Mouse (Mus musculus): ENCODE measurements around the gene Myh9.

Gene Myh9

DNA sequence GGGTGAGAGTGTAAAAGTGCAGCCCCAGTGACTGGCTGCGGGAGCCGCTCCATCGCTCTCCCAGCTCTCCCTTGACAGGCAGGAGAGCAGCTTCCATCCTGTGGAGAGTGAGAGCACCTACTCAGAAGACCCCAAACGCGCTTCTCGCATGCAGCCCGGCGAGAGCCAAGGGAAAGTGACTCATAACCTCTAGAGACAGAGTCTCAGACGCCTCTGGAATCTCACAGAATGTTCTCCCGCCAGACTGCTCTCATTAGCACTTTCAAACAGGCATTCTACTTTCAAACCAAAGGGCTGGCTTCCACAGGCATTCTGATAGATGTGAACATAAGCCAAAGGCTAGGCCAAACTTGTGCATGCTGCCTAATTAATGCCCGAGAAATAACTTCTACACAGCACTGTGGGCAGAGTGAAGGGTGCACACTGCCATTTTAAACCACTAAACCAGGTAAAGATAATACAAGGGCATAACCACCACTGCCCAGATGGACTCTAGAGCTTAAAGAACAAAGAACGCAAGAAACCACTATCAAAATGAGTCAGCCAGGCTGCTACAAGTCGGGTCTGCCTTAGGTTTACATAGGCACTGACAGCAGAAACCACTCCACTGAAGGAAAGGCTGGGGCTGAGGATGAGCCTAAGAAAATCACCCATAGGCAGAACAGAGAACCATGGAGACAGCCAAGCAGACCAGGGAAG lies 35.3 kb downstream of the Myh9 start:
- DNase-seq (ENCODE audit: low read depth, low spot score), result no peak

DNA sequence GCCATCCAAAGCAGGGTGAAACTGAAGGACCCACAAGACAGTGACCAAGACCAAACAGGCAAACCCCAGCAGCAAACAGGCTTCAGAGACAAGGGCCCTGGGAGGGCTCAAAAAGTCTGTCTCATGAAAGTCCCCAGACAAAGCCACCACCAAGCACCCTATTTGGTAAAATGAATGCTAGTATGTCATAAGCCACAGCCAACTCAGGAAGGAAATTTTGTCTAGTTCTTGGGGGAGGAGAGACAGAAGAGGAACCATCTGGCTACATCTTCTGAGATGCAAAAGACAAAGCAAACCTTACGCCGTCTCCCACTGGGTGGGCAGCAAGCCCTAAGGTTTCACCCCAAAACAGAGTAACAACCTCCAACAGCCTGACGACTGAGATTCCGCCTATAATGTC lies 36.3 kb downstream of the Myh9 start:
- no peak for DNase-seq (ENCODE audit: low read depth, low spot score)

DNA sequence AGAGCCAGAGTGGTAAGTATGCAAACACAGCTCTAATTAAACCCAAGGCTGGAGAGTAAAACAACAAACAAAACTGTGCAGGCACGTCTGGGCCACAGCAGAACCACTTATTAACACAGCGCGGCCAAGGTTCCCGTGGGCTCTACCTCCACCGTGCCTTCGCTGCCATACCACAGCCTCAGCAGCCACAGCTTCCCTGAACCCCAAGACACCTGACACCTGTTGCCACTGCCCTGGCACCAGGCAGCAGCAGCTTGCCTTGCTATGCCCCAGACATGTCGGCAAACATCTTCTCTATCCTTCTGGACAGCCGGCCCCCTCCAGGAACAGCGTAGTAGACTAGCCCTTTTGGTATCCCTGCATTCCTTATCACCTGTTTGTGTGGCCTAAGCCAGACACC lies 37.0 kb downstream of the Myh9 start:
- DNase-seq (ENCODE audit: low read depth, low spot score), result no peak

DNA sequence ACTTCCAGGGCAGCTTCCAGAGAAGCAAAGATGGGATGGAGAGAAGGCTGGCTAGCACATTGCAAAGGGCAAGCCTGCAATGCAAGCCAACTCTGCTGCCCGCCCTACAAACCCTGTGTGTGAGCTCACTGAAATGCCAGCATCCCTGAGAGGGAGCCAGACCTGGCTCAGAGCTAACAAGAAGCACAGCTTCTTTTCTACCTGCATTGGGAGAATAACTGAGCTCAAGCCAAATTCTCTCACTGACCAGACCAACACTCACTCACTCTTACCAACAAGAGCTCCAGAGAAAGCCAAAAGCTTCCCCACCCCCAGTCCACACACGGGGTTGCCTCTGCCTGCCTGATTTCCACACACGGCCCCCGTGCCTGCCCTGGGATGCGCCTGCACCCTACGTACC lies 37.5 kb downstream of the Myh9 start:
- no peak for DNase-seq (ENCODE audit: low read depth, low spot score)

DNA sequence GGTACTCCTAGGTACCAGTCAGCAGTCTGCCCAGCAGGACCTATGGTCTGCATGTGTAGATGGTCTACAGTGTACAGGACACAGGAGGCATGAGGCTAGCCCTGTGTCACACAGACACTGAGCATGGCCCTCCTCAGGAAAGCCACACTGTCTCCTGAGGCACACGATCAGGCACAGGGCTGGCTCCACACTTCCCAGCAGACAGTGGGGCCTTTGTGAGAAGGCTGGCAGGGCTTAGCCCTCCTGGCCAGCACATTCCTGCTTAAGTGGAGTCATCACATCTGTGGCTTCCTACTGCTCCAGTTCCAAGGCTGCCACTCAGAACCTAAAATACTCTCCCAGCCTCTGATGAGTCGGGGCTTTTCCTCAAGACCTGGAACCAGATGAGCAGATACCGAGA lies 38.2 kb downstream of the Myh9 start:
- no peak for DNase-seq (ENCODE audit: low read depth, low spot score)

DNA sequence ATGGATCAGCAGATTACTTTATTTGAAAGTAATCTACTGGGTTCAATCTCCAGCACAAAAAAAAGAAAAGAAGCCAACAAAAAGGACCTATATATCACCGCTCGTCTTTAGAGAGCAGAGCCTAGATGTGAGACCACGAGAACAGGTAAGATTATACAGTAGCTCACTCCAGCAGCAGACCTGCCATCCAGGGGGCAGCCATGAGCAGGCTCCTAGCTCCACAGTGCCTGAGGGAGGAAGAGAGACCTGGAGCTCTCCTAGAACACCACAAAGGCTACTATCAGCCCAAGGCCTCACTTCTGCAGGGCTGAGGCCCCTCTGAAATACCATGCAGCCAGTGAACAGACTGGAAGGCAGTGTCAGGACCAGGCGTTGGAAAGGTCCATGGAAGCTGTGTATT lies 39.0 kb downstream of the Myh9 start:
- DNase-seq (ENCODE audit: low read depth, low spot score), result no peak

DNA sequence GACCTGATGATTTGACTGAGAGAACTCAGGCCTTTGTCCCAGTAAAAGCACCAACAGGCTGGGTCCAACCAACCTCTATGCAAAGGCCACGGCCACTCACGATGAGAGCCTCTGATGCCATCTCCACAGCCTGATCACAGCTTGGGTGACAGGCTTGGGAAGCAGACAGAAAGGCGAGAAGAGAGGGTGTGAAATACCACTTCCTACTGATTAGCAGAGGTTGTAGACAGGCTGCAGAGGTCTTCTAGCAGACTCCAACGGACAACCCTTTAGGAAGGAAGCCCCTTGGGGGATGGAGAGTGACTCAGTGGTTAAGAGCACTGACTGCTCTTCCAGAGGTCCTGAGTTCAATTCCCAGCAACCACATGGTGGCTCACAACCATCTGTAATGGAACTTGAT lies 40.8 kb downstream of the Myh9 start:
- no peak for DNase-seq (ENCODE audit: low read depth, low spot score)

DNA sequence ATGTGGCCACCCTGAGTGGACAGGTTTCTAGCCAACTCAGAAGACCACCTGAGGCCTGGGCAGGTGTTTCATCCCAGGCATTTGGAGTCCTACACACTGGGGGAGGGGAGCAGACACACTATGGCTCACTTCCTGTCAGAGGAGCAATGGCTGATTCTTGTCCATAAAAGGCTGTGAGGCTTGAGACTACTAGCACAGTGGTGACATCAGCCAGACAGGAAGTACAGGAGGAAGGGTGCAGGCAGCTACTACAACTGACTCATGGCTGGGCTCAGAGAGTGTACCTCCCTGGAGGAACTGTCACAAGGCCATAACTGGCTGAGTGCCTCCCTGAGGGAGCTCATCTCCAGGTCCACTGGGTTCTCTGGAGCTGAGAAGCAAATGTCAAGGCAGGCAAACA lies 41.5 kb downstream of the Myh9 start:
- no peak for DNase-seq (ENCODE audit: low read depth, low spot score)

DNA sequence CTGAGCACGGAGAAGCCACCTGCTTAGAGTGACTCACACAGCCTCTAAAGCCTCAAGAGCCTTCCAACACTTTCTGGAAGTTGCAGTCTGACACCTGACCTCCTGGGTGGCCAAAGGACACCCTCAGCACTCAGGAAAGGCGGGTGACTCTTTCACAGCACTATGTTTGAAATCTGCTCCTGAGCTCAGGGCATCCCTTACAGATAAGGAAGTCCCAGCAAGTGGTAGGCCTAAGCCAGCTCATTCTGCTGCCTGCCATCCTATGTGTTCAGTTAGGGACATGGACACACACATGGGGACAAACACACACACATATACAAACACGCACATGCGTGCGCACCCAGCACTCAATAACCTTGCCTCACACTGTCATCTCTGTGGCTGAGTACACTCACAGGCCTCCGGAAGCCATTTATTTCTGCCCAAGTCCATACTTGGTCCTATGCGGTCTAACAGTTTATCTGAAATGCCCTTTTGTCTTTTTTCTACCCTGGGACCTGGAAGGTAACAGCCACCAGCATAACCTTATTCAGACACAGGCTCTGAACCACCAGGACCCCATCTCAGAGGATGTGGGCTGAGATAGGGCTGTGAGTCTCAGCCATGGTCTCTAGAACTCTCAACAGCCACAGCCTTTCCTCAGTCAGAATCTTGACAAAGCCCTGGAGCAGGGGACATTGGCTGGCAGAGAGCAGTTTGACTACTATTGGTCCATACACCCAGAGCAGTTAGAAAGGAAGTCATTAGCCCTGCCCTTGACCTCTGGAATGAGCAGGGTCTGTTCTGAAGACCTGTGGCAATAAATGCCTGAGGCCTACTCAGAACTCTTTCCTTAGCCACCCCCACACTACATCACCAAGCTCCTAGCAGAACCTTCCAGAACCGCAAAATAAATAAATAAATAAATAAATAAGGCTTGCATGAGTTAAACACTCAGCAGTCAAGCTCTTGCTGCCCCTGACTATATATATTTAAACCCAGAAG lies 42.2 kb downstream of the Myh9 start:
- no peak for DNase-seq (ENCODE audit: low read depth, low spot score)

DNA sequence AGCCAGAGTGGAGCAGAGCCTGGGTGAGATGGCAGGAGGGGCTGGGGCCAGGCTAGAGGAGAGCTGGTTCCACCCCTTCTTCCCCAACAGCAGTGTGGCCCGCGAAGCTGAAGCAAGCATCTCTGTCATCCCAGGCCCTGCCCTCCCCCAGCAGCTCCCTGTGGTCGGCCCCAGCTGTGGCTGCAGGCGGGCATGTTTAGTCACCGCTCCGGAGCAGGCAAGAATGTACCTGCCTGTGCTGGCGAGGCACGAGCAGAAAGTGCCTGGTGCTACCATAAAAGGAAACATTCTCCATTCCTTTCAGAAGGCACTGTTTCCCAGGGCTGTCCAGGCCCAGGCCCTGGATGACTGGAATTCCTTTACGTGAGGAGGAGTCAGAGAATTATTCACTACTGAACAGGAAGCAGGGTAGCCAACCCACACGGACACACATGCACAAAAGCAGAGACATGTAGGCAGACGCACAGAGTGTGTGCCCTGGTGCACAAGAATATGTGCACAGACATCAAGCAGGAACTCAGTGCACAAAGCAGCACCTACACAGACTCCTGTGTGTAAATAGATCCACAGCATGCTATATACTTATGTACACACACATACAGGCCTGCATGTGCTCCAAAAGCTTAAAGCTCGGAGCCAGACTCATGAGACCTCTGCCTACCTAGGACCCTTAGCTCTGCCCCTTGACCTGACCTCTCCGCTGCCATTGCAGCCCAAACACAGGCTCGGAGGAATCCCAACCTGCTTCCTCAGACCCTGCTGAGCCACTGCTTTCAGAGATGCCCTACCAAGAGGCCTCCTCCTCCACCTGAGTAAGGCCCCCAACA lies 43.1 kb downstream of the Myh9 start:
- DNase-seq (ENCODE audit: low read depth, low spot score), result no peak

DNA sequence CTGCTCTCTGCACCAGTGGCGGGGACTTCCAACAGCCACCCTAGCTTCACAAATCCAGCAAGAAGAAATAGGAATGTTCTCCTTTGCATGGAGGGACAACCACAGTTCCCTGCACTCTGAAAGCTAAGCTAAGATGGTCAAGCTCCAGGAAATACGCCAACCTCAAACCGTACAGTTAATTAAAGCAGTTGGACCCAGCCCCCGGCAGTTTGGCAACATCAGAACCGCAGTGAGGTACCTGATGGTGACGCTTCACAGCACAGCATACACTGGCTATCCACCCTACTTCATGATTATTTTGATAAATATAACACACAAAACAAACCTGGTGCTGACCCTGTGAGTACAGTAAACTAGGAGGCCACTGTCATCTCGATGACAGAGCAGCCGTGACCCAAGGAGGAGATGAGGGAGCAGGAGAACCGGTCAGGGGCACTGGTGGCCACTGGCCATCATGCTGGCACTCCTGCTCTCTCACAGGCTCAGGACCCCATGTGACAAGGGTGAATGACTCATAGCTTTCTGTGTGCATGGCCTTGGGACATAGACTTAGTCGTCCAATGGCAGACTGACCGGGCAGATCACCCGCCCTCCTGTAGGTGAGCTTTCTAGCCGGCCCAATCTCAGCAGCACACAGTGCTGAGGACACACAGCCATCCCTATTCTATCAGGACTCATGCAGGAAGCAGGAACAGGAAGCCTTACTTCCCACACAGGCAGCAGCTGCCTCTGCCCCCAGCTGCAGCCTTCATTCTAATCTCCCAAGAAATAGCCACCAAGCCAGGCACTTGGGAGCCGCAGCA lies 44.2 kb downstream of the Myh9 start:
- DNase-seq (ENCODE audit: low read depth, low spot score), result no peak

DNA sequence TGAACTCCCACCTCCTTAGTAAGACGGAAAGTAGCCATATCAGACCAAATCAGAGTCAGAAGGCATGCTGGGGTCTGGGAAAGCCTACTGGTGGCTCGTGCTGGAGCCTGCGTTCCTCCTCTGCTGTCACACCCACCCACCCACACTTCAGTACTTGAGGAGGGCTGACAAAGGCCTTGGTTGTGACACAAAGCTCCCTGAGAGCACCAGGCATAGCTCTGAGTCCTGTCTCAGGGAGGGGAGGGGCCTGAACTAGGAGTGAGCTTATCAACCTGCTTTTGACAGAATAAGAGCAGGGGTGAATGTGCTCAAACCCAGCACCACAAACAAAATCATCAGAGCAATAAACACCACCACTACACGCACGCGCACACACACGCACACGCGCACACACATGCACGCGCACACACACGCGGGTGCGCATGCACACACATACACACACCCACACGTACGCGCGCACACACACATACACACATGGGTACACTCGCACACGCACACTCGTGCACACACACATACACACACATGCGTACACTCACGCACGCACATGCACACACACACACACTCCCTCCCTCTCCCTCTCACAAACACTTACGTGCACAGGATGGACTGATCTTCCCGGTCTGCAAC lies 45.5 kb downstream of the Myh9 start:
- no peak for DNase-seq (ENCODE audit: low read depth, low spot score)

DNA sequence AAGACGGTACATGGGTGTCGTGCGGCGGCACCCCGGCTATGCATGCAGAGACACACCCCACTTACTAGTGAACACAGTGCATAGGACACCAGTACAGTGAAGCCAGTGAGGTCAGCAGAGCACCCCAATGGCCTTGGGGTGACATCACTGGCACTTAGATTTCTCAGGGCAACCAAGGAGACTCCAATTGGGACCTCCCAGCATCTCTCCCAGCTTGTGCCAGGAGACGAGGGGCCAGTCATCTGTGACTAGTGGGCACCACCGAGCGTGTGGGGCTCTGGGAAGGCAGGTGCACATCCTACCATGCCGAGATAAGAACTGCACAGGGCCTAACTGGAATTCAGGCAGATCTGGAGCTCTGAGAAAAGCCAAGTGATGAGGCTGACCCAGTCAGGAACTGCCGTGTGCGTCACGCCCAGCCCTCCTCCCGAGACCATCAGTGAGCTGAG lies 47.0 kb downstream of the Myh9 start:
- no peak for DNase-seq (ENCODE audit: low read depth, low spot score)

DNA sequence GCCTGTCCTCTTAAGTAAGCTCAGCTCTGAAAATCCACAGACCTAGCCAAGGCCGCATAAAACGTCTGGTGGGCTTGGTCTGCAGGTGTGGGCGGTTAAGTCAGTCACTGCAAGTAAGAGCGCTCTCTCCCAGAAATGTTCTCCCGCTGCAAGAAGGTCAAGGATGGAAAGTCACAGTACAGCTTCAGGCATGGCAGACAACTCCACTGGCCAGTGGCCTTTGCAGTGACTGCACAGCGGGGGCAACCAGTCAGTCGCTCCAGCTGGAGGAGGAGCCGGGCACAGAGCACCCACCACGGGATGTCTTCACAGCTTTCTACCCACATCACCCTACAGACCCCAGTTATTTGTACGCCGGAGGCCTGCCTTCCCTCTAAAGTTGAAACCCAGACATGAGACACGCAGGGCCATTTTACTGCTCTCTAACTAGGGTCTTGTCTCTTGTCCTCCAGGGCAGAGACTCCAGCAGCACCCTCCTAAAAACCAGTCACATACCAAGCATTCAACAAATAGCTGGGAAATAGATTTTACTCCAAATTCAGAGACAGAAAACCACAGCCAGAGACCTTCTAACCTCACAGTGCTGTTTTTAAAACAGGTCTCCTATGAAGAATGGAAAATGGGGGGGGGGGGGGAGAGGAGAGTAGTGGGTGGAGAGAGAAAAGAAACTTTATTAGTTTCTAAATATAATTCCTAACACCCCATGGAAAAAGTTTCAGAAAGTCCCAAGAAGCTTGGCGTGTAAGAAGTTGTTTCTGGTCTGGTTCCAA lies 47.7 kb downstream of the Myh9 start:
- no peak for DNase-seq (ENCODE audit: low read depth, low spot score)

DNA sequence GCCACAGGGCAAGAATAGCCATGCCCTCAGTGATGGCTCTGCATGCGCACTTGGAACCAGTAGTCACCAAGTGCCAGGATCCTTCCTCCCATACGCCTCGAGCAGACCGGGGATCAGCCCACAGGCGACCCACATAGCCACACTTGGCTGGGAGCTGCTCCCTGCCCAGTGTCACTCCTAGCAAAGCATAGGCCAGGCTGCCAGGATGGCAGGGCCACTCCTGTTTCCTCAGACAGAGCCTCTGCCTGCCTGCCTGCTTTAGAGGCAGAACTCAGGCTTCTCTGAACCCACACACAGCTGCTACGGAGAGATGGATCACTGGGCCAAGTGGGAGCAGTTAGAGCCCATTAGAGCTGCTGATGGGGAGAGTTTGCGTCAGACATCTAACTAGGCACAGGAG lies 48.4 kb downstream of the Myh9 start:
- no peak for DNase-seq (ENCODE audit: low read depth, low spot score)

DNA sequence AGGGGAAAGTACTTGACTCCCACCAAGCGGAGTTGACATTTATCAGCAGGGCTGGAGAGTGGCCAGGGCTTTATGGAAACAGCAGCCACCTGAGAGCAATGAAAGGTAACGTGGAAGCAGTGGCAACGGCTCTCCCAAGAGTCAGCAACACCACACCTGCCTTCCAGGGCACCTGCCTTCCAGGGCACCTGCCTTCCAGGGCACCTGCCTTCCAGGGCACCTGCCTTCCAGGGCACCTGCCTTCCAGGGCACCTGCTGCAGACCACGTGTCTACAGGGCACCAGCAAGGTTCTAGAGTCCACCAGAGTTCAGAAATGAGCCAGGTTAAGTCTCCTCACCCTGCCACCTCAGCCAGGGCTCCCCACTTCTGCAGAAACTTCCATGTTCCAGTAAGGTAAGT lies 48.9 kb downstream of the Myh9 start:
- no peak for DNase-seq (ENCODE audit: low read depth, low spot score)

DNA sequence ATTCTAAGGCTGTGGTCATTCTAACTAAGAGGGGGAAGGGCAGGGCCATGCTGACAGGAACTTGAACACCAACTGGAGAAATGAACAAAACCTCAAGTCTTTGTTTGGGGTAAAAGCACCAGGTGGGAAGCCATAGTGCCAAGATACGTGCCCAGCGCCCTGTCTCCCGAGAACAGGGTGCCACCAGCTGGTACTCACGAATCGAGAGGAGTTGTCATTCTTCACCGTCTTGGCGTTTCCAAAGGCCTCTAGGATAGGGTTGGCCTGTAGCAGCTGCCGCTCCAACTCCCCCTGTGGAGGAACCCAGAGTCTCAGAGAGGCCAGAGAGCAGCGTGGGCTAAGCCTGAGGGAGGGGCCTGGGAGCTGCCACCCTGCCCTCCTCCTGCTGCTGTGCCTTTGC lies 49.9 kb downstream of the Myh9 start:
- no peak for DNase-seq (ENCODE audit: low read depth, low spot score)

DNA sequence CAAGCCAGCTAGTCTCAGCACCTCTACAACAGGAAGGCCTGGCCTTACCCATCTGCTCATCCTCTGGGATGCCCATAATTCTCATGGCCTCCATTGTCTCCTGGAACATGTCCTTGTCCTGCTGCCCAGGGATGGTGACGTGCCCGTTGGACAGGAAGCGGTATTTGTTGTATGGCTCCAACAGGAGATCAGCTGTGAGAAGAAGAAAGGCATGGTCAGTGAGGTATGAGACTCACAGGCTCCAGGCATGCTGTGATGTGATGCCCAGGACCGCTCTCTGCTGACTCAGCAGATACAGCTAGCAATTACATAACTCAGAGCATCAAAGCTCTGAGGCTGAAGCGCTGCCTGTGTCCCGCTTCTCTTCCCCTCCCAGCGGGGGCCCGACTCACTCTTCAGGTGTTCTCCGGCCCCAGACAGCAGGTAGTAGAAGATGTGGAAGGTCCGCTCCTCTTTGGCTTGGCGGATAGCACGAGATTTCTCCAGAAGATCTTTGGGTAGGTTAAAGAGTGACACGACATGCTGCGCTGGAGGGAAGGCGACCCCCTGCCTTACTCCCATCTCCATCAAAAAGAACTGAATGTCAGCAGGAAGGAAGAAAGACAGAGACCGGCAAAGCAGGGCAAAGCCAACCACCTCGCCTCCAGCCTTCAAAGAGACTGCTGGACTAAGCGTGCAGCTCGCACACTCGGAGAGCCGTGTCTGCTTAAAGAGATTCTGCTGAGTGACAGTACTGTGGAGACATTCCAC lies 51.1 kb downstream of the Myh9 start:
- DNase-seq (ENCODE audit: low read depth, low spot score), result no peak

DNA sequence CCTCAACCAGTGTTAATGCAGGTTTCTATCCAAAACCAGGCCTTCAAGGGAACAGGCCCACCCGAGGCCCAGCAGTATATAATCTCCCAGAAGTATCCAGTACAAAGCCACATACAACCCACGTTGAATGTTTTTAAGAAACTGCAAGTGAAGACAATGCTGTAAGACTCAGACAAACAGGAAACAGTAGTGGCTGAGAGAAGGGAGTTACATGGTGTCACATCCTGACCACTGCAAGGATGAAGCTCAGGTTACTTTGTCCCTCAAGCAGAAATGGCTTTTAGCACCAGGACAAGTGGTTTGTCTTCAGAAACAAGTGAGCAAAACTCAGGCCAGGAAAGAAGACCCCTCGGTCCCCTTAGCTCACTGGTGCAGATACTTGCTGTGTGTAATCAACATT lies 52.8 kb downstream of the Myh9 start:
- no peak for DNase-seq (ENCODE audit: low read depth, low spot score)

Data from c-Kit-negative CD71-positive TER-119-positive erythroid progenitor cells, embryonic 14.5 days (primary cell).